Mouse (Mus musculus) liver, embryonic 16.5 days (tissue): Measurements from ENCODE around the gene Nfia. TPM values are rescaled to one million over a fixed set of nuclear protein-coding genes. Genes with fewer than 3 reads are reported as not detected.

Experiments used
- ATAC-seq: fragments of 200-750 bp; cut with Nextera tagmentation; 2 replicates; pipeline ENCODE4 v1.8.0; 2017; ENCODE audit warnings: low read depth, mild to moderate bottlenecking, moderate number of reproducible peaks, moderate library complexity
- H3K27ac ChIP-seq: fragments of 300-500 bp; sonication (generic); 2 replicates; pipeline ENCODE4 v1.5.1; 2014; ENCODE audit warnings: mild to moderate bottlenecking, low read length
- H3K27me3 ChIP-seq: fragments of 300-500 bp; sonication (generic); 2 replicates; pipeline ENCODE4 v1.6.1; 2014; ENCODE audit warnings: low read depth, low read length, mixed read lengths; ENCODE audit not compliant: control insufficient read depth, insufficient read depth
- H3K36me3 ChIP-seq: fragments of 300-500 bp; sonication (generic); 2 replicates; pipeline ENCODE4 v1.6.1; 2014; ENCODE audit warnings: mild to moderate bottlenecking; ENCODE audit not compliant: control insufficient read depth, insufficient read depth
- H3K4me1 ChIP-seq: fragments of 300-500 bp; sonication (generic); 2 replicates; pipeline ENCODE4 v1.6.1; 2014; ENCODE audit warnings: low read depth, low read length, mixed read lengths; ENCODE audit not compliant: control insufficient read depth
- H3K4me2 ChIP-seq: fragments of 300-500 bp; sonication (generic); 2 replicates; pipeline ENCODE4 v1.6.1; 2014; ENCODE audit warnings: low read depth, low read length, mixed read lengths
- H3K4me3 ChIP-seq: fragments of 300-500 bp; sonication (generic); 2 replicates; pipeline ENCODE4 v1.5.1; 2014; ENCODE audit warnings: low read depth, mild to moderate bottlenecking, low read length
- H3K9ac ChIP-seq: fragments of 300-500 bp; sonication (generic); 2 replicates; pipeline ENCODE4 v1.6.1; 2014; ENCODE audit warnings: low read depth, low read length
- H3K9me3 ChIP-seq: fragments of 300-500 bp; sonication (generic); replicated peaks from 2 replicates; pipeline ENCODE4 v1.6.1; 2016; ENCODE audit warnings: low read length; ENCODE audit not compliant: control insufficient read depth
- WGBS: fragments of 180-500 bp; shearing (Covaris S2); extraction: QIAGEN DNeasy Blood & Tissue Kit; methylation state at CpG from one replicate; pipeline ENCODE4 v1.1.7; 2014; ENCODE audit not compliant: insufficient replicate concordance; 5-methylcytosine and 5-hydroxymethylcytosine counted together
- polyA plus RNA-seq: library from polyadenylated mRNA; unstranded; fragments of >200 nt; fragmentation: Nextera tagmentation; extraction: Ambion mirVana; gene quantifications from 2 replicates; pipeline ENCODE4 v1.2.1, GENCODE M21; 2015

The Nfia gene
- polyA plus RNA-seq, 1 experiment from 2014 or later: 5.7 TPM

DNA sequence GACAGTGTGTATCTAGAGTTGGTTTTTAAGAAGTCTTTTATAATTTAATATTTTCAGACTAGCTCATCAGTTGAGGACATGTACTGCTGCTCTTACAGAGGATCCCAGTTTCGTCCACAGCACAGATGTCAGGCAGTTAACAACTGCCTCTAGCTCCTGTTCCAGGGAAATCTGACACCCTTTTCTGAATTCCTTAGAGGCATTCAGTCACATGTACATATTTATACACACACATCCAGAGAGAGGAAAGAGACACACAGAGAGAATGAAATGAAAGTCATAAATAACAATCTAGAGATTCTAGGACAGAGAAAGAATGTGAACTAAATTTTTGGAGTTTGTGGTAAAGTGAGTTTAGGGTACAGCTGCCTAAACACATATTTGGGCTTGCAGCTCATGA lies 308.1 kb downstream of the Nfia start:
- Histone ChIP-seq H3K4me2 (no peak overlapping the region), H3K36me3 (no peaks in the 10 kb centered on the region), H3K9ac (no peak overlapping the region), H3K27me3 (no peaks in the 10 kb centered on the region), H3K27ac (no peak overlapping the region), H3K4me3 (no peak overlapping the region), H3K4me1 (no peaks in the 10 kb centered on the region), H3K9me3 (no peaks in the 10 kb centered on the region)
- 49% methylated on average over 1 of the region's 1 CpGs for WGBS
- no peak for ATAC-seq

DNA sequence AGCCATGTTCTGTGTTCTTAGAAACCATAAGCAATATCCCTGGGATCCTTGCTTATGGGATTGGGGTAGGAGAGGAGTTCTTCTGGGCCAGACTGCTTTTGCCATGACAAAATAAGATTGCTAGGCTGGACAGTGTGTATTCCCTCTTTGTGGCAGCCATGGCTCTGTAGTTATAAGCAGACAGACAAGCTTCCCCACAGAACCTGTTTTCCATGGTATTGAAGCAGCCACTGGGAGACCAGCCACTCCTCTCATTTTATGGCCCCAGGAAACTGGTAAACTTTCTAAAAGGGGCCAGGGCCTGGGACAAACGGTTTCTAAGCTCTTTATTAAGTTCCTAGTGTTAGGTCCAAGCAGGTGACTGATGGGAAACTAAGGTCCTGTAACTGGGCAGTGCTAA lies 309.4 kb downstream of the Nfia start:
- Histone ChIP-seq H3K4me3 (no peak overlapping the region), H3K27ac (no peak overlapping the region), H3K36me3 (no peaks in the 10 kb centered on the region), H3K9me3 (no peaks in the 10 kb centered on the region), H3K4me1 (no peaks in the 10 kb centered on the region), H3K9ac (no peak overlapping the region), H3K4me2 (no peak overlapping the region), H3K27me3 (no peaks in the 10 kb centered on the region)
- no peak for ATAC-seq
- WGBS: 30% methylated on average over 1 of the region's 1 CpGs

DNA sequence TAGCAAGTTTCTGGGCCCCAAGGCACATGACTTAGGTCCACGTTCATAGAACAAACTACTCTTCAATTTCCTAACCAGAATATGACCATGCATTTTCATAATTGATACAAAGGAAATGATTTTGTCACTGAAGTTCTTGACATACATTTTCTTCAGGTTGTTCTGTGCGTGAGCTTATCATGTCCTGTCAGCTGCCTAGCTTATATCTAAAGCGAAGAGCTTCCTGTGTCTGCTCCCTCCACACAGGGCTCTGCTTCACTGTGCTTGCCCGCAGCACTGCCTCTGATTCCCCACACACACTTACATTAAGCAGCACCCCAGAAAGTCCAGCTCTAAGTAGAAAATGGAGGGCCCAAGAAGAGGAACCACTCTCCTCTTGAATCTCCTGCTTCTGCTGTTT lies 310.0 kb downstream of the Nfia start:
- H3K9ac ChIP-seq: no peak overlapping the region
- H3K4me1 ChIP-seq: no peaks in the 10 kb centered on the region
- no peak overlapping the region for H3K4me3 ChIP-seq
- H3K27me3 ChIP-seq: no peaks in the 10 kb centered on the region
- H3K4me2 ChIP-seq: no peak overlapping the region
- H3K9me3 ChIP-seq: no peaks in the 10 kb centered on the region
- H3K27ac ChIP-seq: no peak overlapping the region
- H3K36me3 ChIP-seq: no peaks in the 10 kb centered on the region
- 19% methylated on average over 4 of the region's 4 CpGs for WGBS
- ATAC-seq: peak; percentile 50; the same call in 1 of the 2 replicates

DNA sequence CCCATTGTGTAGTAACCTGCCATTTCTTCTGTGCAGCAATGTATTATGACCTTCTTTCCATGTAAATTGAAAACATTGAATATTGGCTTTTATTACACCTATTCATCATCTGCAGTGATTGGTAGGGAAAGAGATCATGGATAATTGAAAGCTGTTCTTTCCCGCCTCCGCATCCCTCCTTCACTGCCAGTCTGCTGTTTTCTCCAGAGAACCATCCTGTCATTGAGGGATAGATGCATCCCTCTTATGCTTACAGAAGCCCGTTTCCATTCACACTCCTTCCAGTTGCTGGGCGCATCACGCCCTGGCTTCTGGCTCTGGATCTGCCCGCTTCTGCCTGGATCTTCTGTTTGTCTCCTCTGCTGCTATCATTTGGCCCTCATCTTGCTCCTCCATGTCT lies 312.5 kb downstream of the Nfia start:
- no peak for ATAC-seq
- Histone ChIP-seq H3K4me1 (no peaks in the 10 kb centered on the region), H3K27ac (no peak overlapping the region), H3K9ac (no peak overlapping the region), H3K27me3 (no peaks in the 10 kb centered on the region), H3K9me3 (no peaks in the 10 kb centered on the region), H3K4me3 (no peak overlapping the region), H3K4me2 (no peak overlapping the region), H3K36me3 (no peaks in the 10 kb centered on the region)
- 74% methylated on average over 6 of the region's 6 CpGs for WGBS

DNA sequence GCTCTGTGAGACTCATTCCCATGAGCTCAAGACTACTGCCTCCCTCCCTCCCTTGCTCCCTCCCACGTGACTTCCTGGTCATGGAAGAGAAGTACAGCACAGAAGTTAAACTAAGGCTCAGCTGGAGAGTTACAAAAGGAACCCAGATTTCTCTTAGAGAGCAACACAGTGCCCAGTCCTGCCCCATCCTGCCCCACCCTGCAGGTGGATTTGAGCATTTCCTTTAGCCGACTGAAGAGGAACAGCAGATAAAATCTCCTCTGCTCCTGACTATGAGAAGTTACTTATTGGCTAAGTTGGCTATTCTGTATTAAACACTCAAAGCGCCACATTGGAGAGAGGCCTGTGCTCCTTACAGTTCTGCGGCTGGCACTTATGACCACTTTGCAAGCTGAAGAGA lies 314.4 kb downstream of the Nfia start:
- 46% methylated on average over 4 of the region's 4 CpGs for WGBS
- Histone ChIP-seq H3K9ac (no peak overlapping the region), H3K4me1 (no peaks in the 10 kb centered on the region), H3K27me3 (no peaks in the 10 kb centered on the region), H3K9me3 (no peaks in the 10 kb centered on the region), H3K36me3 (no peaks in the 10 kb centered on the region), H3K4me3 (no peak overlapping the region), H3K4me2 (no peak overlapping the region), H3K27ac (no peak overlapping the region)
- no peak for ATAC-seq

DNA sequence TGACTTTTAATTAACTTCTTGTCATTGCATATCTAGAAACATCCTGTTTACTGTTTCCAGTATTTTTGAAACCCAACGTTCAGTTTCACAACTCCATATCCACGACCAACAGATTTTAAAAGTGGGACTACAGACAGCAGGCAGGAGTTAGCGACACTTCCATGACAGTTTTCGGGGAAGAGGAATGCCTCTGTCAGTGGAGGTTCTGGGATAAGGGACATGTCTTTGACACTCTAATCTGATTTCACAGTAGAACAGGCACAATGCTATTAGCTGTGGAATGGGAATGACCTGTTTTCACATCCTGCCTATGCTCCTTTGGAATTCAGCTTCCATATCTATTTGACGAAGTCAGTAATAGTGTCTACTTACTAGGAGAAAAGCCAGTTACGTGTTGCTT lies 317.5 kb downstream of the Nfia start:
- Histone ChIP-seq H3K4me1 (peaks cover 4% of the 10 kb centered on the region; the same call in 1 of the 2 replicates), H3K9me3 (no peaks in the 10 kb centered on the region), H3K9ac (no peak overlapping the region), H3K4me3 (no peak overlapping the region), H3K36me3 (no peaks in the 10 kb centered on the region), H3K4me2 (no peak overlapping the region), H3K27ac (no peak overlapping the region), H3K27me3 (no peaks in the 10 kb centered on the region)
- no peak for ATAC-seq
- WGBS: 62% methylated on average over 6 of the region's 6 CpGs

DNA sequence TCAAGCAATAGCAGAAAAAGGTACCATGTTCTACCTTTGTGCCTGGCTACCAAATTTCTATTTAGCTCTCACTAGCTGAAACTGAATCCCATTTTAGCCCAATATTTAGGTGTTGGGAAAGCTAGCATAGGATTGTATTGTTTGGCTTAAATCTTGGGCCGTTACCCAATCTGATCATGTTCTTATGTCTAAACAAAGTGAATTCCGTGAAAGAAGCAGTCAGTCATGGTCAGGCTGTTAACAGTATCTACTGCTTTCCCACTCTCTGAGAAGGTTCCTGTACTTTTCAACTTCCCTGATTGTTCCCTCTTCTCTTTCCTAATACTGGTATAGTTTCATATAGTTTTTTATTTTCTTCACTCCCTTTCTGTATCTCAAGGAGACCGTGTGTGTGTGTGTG lies 318.1 kb downstream of the Nfia start:
- Histone ChIP-seq H3K4me1 (peaks cover 4% of the 10 kb centered on the region; the same call in 1 of the 2 replicates), H3K36me3 (no peaks in the 10 kb centered on the region), H3K9me3 (no peaks in the 10 kb centered on the region), H3K4me2 (no peak overlapping the region), H3K4me3 (no peak overlapping the region), H3K27me3 (no peaks in the 10 kb centered on the region), H3K27ac (no peak overlapping the region), H3K9ac (no peak overlapping the region)
- WGBS: 48% methylated on average over 3 of the region's 3 CpGs
- no peak for ATAC-seq

DNA sequence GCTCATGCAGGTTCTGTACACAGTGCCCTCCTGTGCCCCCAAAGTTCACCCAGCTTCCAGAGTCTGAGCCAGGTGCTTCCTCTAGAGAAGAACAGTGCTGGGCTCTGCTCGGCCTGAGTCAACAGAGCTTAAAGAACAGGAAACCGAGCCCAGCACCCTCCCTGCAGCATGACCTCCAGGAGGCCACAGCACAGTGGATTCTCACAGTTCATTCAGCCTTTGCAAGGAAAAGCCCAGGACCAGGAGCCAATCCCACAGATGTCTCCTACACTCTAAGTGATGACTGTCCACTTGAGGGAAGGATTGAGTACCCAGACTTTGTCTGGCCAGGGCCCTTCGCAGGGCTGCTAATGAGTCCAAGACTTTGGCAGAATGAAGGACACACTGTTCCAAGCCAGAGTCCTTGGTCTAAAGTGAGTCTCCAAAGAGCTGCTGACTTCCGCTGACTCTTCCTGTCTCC lies 318.9 kb downstream of the Nfia start:
- Histone ChIP-seq H3K4me3 (no peak overlapping the region), H3K9me3 (no peaks in the 10 kb centered on the region), H3K36me3 (no peaks in the 10 kb centered on the region), H3K4me2 (no peak overlapping the region), H3K4me1 (peaks cover 4% of the 10 kb centered on the region; the same call in 1 of the 2 replicates), H3K9ac (no peak overlapping the region), H3K27ac (peak overlapping the region; percentile 54; the same call in 1 of the 2 replicates), H3K27me3 (no peaks in the 10 kb centered on the region)
- 31% methylated on average over 4 of the region's 4 CpGs for WGBS
- peak; percentile 74 for ATAC-seq

DNA sequence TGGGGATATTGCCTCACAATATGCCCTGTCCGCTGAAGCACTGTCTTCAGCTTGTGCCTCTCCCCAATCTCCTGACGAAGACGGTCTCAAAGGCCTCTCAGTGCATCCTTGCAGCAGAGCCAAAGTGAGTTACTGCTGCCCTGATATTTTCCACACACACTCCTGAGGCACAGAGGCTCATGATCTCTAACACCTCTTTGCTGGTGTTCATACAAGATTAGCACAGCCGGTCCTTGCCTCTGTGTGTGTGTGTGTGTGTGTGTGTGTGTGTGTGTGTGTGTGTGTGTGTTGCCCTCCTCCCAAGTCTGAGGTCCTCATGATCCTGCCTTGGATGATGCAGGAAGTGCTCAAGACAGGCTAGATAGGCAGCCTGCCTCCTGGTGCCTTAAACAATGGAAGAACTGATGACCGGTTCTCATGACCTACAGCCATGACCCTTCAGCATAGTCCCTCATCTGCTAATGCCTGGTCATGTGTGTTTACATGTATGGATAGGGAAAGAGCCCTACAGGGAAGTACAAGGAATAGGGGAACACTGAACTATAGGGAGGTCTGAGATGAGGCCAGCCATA lies 319.5 kb downstream of the Nfia start:
- H3K9me3 ChIP-seq: no peaks in the 10 kb centered on the region
- no peak overlapping the region for H3K9ac ChIP-seq
- 54% methylated on average over 5 of the region's 5 CpGs for WGBS
- H3K4me1 ChIP-seq: peaks cover 4% of the 10 kb centered on the region; the same call in 1 of the 2 replicates
- H3K4me2 ChIP-seq: no peak overlapping the region
- H3K27me3 ChIP-seq: no peaks in the 10 kb centered on the region
- ATAC-seq: no peak
- no peak overlapping the region for H3K4me3 ChIP-seq
- H3K36me3 ChIP-seq: no peaks in the 10 kb centered on the region
- H3K27ac ChIP-seq: peak overlapping the region; percentile 54; the same call in 1 of the 2 replicates
